12 mouse cellular contexts compared by ENCODE assay signal in genomic region chr4:94803187-94803586, GRCm38 (mm10).
DNase-seq lines count a peak whose midpoint lies in the region; ATAC-seq and TF ChIP-seq lines count a peak whose summit lies in the region.
"Had no signal": no experiment of that assay in that cellular context is flagged by ENCODE, and none has a peak within 500 bp of the region (broad histone marks: within the 10 kb centered on the region; RNA-seq: fewer than 3 reads in every experiment).

No protein-coding gene starts in this region.

- H3K27ac ChIP-seq in liver, postnatal 0 days (ENCODE audit: low read depth), result no peak overlapping the region
- H3K27ac ChIP-seq in heart, embryonic 12.5 days (ENCODE audit: poor library complexity, severe bottlenecking), result no peak overlapping the region
- H3K27ac ChIP-seq: forebrain, embryonic 10.5 days; kidney, embryonic 15.5 days; macrophage had no signal

- TF ChIP-seq EP300 in liver, postnatal 0 days (IDR thresholded peaks at IDR 0.05; ENCODE audit: low read depth), result 0 out of 2 replicates have a peak, but pooled peaks have one; percentile 48

- H3K4me3 ChIP-seq in liver, postnatal 0 days (ENCODE audit: low read depth, low read length), result no peak overlapping the region
- no peak overlapping the region for H3K4me3 ChIP-seq in heart, embryonic 12.5 days
- H3K4me3 ChIP-seq: forebrain, embryonic 10.5 days; kidney, embryonic 15.5 days had no signal

- no peaks in the 10 kb centered on the region for H3K36me3 ChIP-seq in liver, postnatal 0 days (replicated peaks; ENCODE audit: insufficient read depth, low read length)
- H3K36me3 ChIP-seq in heart, embryonic 12.5 days, result peaks cover 24% of the 10 kb centered on the region
- H3K36me3 ChIP-seq: forebrain, embryonic 10.5 days; kidney, embryonic 15.5 days had no signal

- DNase-seq in liver, postnatal 0 days, result no peak
- DNase-seq in liver, result no peak
- DNase-seq in retina, postnatal 1 day, result no peak
- no peak for DNase-seq in left cerebral cortex, postnatal 10 days (ENCODE audit: extremely low spot score in 1 of 2, low spot score in 2 of 2)
- DNase-seq: cerebellum, postnatal 25 days; right cerebral cortex, postnatal 25 days had no signal

- 55% methylated on average over 1 of the region's 1 CpGs for WGBS in liver, postnatal 0 days (ENCODE audit: insufficient replicate concordance)
- 35% methylated on average over 1 of the region's 1 CpGs for WGBS in heart, embryonic 12.5 days

- no peaks in the 10 kb centered on the region for H3K27me3 ChIP-seq in liver, postnatal 0 days (ENCODE audit: insufficient read depth, low read length)
- H3K27me3 ChIP-seq in heart, embryonic 12.5 days (replicated peaks), result no peaks in the 10 kb centered on the region
- H3K27me3 ChIP-seq: kidney, embryonic 15.5 days had no signal

- H3K9me3 ChIP-seq in liver, postnatal 0 days (ENCODE audit: low read length), result no peaks in the 10 kb centered on the region
- H3K9me3 ChIP-seq in heart, embryonic 12.5 days (replicated peaks), result no peaks in the 10 kb centered on the region
- H3K9me3 ChIP-seq: forebrain, embryonic 10.5 days; kidney, embryonic 15.5 days had no signal

- H3K4me2 ChIP-seq in liver, postnatal 0 days (ENCODE audit: low read depth, low read length), result no peak overlapping the region
- H3K4me2 ChIP-seq in heart, embryonic 12.5 days, result no peak overlapping the region
- H3K4me2 ChIP-seq: kidney, embryonic 15.5 days had no signal

- no peak; the same call in 1 of the 2 replicates for ATAC-seq in liver, postnatal 0 days
- peak; percentile 54; the same call in 1 of the 2 replicates for ATAC-seq in erythroid progenitor cell, adult 5-6 weeks (replicated peaks; ENCODE audit: low FRiP score, poor library complexity, severe bottlenecking)
- 0 out of 2 replicates have a peak, but pooled peaks have one; percentile 29 for ATAC-seq in heart, embryonic 12.5 days (ENCODE audit: insufficient number of reproducible peaks, low FRiP score)
- ATAC-seq in megakaryocyte progenitor cell, adult 5-6 weeks (replicated peaks; ENCODE audit: poor library complexity), result peak; percentile 96

- intact Hi-C loops in left cerebral cortex, postnatal 10 days (cut with DNase I), result no loop called here

- no peak for TF ChIP-seq CTCF in liver, postnatal 0 days (IDR thresholded peaks at IDR 0.05; ENCODE audit: low read depth)

- no peak overlapping the region for H3K9ac ChIP-seq in liver, postnatal 0 days (replicated peaks)
- H3K9ac ChIP-seq in heart, embryonic 12.5 days, result no peak overlapping the region
- H3K9ac ChIP-seq: kidney, embryonic 15.5 days had no signal

- H3K4me1 ChIP-seq in liver, postnatal 0 days (ENCODE audit: insufficient read depth), result no peaks in the 10 kb centered on the region
- 0 out of 2 replicates have a peak, but pooled peaks cover 5% of the 10 kb centered on the region for H3K4me1 ChIP-seq in heart, embryonic 12.5 days (replicated peaks)
- H3K4me1 ChIP-seq: forebrain, embryonic 10.5 days; kidney, embryonic 15.5 days had no signal
